Mouse (Mus musculus): ENCODE measurements around the gene Dnase2b.

Gene Dnase2b

GRCm38 (mm10) chr3:146583478-146583877 lies 31.9 kb downstream of the Dnase2b start:
- in situ Hi-C loops (cut with MboI; ENCODE audit: low pct_unique_long_range_greater_than_20kb in 1 of 2, low sequenced_read_pairs in 2 of 2, unreplicated experiment in 1 of 2) = no loop called here

- in situ Hi-C loops (cut with MboI; ENCODE audit: low pct_unique_long_range_greater_than_20kb in 1 of 2, low sequenced_read_pairs in 2 of 2, unreplicated experiment in 1 of 2) = no loop called here
Measured at GRCm38 (mm10) chr3:146580039-146580729, 35.2 kb downstream of the Dnase2b start.

GRCm38 (mm10) chr3:146577591-146577990 lies 37.8 kb downstream of the Dnase2b start:
- in situ Hi-C loops (cut with MboI; ENCODE audit: low pct_unique_long_range_greater_than_20kb in 1 of 2, low sequenced_read_pairs in 2 of 2, unreplicated experiment in 1 of 2) = no loop called here

DNA sequence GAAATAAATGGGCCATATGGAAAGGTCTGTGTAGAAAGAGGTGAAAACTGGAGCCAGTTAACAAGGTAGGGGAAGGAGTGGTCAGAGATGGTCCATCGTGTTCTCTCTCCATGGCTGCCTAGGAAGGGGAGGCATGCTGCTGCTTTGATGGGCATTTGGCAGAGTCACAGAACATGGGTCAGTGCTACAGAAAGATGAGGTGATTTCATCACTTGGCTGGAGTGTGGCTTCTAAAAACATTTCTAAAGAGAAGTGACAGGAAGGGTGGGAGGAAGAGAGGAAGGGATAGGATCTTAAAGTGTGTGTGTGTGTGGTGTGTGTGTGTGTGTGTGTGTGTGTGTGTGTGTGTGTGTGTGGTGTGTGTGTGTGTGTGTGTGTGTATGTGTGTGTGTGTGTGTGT lies 44.1 kb downstream of the Dnase2b start:
- in situ Hi-C loops (cut with MboI; ENCODE audit: low pct_unique_long_range_greater_than_20kb in 1 of 2, low sequenced_read_pairs in 2 of 2, unreplicated experiment in 1 of 2) = no loop called here

DNA sequence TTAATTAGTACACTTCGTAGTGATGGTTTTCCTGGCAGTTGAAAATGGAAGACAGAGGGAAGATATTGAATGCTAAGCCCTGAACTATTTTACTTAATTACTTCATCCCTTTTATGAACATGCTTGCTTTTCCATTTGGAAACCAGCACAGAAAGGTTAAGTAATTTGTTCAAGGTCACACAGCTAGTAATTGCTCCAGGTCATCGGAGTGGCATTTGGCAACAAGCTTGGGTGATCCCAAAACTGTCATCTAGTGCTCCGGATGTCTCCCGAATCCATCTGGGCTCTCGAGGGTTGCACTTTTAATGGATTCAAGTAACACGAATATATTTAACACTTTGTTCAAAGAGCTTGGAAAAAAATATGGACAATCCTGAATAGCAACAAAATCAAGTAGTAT lies 44.5 kb downstream of the Dnase2b start:
- in situ Hi-C loops (cut with MboI; ENCODE audit: low pct_unique_long_range_greater_than_20kb in 1 of 2, low sequenced_read_pairs in 2 of 2, unreplicated experiment in 1 of 2) = no loop called here

DNA sequence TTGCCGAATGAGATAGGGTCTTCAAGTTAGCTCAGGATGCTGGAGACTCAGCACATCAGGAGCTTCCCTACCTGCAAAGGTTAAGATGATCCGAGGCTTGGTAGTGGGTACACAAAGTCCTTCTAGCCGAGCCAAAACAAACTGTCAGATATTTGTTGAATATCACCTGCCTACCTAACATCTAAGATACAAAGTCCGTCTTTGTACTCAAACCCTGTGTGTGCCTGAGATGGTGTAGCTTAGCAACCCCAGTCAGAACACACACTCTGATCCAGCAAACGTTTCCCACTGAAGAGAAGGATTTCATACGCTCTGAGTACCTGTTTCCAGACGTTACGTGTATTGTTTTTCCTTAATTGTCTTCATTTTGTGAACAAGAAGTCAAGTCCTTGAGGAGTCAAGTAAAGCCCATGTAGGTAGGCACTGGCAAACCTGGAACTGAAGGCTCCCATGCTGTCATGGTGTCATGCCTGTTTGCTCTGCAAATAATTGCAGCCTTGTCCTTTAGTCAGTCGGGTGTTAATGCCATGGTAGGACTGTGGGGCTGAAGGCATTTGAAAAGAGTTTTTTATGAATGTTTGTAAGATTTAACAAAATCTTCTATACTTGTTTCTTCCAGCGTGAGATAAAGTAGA lies 45.1 kb downstream of the Dnase2b start, which contains the start of gene Uox:
Gene Uox (plus strand): TSS at position 279 of the 635 bp plus-strand sequence.
- in situ Hi-C loops (cut with MboI; ENCODE audit: low pct_unique_long_range_greater_than_20kb in 1 of 2, low sequenced_read_pairs in 2 of 2, unreplicated experiment in 1 of 2) = no loop called here

- in situ Hi-C loops (cut with MboI; ENCODE audit: low pct_unique_long_range_greater_than_20kb in 1 of 2, low sequenced_read_pairs in 2 of 2, unreplicated experiment in 1 of 2) = no loop called here
Measured at GRCm38 (mm10) chr3:146569594-146569993, 45.8 kb downstream of the Dnase2b start.

DNA sequence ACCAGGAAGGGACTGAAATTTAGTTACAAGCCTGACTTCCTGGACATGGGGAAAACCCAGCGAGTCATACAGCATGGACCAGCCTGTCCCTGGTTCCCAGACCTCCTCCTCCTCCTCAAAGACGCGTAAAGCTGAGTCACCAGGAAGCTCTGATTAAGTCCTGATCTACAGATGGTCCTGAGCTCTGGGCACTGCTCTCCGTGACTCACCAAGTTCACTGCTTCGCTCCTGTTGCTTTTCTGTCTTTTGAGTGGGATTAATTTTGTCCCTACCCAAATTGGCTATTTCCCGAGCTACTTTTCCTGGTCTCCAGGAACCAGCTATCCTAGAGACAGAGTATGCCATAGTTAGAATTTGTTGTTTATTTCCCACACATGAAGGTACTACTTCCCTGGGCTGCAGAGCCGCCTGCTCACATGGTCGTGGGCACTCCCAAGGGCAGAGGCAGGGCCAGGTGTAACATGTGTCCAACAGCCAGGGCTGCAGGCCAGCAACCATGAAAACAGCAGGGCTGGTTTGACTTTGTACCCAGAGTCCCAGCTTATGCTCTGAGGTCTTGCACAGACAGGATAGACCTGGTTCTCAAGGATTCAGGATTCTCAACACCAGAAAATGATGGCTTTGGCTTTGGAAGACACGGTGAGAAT lies 47.4 kb downstream of the Dnase2b start:
- in situ Hi-C loops (cut with MboI; ENCODE audit: low pct_unique_long_range_greater_than_20kb in 1 of 2, low sequenced_read_pairs in 2 of 2, unreplicated experiment in 1 of 2) = no loop called here

DNA sequence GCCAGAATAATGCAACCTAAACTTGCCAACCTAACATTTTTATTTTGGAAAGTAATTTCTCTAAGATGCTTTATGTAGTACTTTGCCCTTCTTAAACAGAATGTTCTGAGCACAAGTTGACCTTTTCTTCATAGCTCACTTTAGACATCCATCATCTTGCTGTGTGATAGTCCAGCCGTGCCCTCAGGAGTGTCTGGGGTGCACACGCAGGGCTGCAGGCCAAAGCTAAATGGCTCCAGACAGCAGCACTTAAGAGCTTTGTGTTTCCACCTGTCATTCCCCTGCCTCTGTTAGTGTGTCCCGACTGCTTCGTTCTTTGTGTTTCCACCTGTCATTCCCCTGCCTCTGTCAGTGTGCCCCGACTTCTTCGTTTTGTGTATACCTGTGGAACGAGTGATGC lies 48.0 kb downstream of the Dnase2b start:
- in situ Hi-C loops (cut with MboI; ENCODE audit: low pct_unique_long_range_greater_than_20kb in 1 of 2, low sequenced_read_pairs in 2 of 2, unreplicated experiment in 1 of 2) = no loop called here

DNA sequence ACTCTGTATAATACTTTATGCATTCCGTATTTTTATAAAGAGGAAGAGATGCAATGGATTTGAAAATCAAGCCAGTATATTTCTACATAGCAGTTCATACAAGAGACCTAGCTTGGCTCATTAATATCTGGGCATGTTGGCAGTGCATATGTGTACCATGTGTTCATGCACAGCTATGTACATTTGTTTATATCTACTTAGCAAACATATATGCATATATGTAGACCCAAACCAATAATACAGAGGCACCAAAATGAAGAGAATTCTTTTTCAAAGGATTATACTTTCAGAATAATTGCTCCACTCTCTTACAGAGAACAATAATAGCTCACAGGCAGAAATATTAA lies 50.4 kb downstream of the Dnase2b start:
- in situ Hi-C loops (cut with MboI; ENCODE audit: low pct_unique_long_range_greater_than_20kb in 1 of 2, low sequenced_read_pairs in 2 of 2, unreplicated experiment in 1 of 2) = no loop called here

GRCm38 (mm10) chr3:146564268-146565064 lies 50.9 kb downstream of the Dnase2b start:
- in situ Hi-C loops (cut with MboI; ENCODE audit: low pct_unique_long_range_greater_than_20kb in 1 of 2, low sequenced_read_pairs in 2 of 2, unreplicated experiment in 1 of 2) = no loop called here

DNA sequence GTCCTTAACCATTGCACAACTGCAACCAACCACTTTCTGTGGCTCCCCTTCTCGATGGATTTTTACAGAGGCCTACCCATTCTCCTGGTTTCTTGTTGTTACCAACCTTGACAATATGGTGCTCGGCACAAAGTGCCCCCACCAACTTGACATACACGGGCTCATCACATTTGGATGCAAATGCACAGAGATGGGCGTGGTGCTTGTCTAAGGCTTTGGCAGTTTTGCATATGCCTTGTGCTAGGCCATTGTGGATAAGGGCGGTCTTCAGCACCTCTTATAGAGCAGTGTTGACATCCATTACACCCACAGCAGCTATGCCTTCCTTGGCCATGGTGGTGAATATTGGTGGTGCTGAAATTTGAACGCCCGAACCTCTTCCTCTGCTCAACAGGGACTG lies 52.5 kb downstream of the Dnase2b start:
- in situ Hi-C loops (cut with MboI; ENCODE audit: low pct_unique_long_range_greater_than_20kb in 1 of 2, low sequenced_read_pairs in 2 of 2, unreplicated experiment in 1 of 2) = no loop called here

DNA sequence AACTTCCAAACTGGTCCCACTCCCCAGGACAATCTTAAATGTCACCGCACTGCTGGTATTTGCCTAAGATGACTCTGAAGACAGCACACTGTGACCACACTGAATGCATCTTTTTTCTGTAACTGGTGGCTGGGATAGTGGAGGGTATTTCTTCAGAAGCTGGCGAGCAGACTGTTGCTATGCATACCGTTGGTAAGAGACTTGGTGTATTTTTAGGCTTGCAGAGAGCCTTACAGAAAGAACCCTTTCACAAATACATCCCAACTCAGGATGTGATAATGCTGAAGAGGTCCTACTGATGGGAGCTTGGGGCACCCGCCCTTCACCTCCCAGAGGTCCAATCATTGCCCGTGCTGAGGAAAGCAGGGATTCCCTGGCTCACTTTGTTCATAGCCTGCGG lies 57.9 kb downstream of the Dnase2b start:
- in situ Hi-C loops (cut with MboI; ENCODE audit: low pct_unique_long_range_greater_than_20kb in 1 of 2, low sequenced_read_pairs in 2 of 2, unreplicated experiment in 1 of 2) = no loop called here

- in situ Hi-C loops (cut with MboI; ENCODE audit: low pct_unique_long_range_greater_than_20kb in 1 of 2, low sequenced_read_pairs in 2 of 2, unreplicated experiment in 1 of 2) = no loop called here
Measured at GRCm38 (mm10) chr3:146556567-146556966, 58.8 kb downstream of the Dnase2b start.

GRCm38 (mm10) chr3:146554816-146555215 lies 60.6 kb downstream of the Dnase2b start:
- in situ Hi-C loops (cut with MboI; ENCODE audit: low pct_unique_long_range_greater_than_20kb in 1 of 2, low sequenced_read_pairs in 2 of 2, unreplicated experiment in 1 of 2) = no loop called here

DNA sequence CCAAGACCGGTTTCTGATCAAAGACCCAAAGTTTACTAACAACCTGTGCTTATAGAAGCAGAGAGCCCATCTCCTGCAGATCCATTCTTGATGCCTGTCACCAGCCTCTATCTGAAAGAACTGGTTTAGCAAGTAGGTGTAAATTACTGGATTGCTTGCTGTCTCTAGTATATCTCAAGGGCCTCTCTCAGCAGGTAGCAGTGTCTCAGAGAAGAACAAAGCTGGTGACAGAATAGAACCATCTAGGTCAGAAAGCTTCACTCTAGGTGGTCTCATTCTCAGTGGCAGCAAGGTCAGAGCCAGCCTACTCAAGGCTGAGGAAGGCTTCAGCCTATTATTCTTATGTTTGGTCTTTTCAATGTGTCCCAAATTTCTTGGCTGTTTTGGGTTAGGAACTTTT lies 71.8 kb downstream of the Dnase2b start:
- in situ Hi-C loops (cut with MboI; ENCODE audit: low pct_unique_long_range_greater_than_20kb in 1 of 2, low sequenced_read_pairs in 2 of 2, unreplicated experiment in 1 of 2) = no loop called here

DNA sequence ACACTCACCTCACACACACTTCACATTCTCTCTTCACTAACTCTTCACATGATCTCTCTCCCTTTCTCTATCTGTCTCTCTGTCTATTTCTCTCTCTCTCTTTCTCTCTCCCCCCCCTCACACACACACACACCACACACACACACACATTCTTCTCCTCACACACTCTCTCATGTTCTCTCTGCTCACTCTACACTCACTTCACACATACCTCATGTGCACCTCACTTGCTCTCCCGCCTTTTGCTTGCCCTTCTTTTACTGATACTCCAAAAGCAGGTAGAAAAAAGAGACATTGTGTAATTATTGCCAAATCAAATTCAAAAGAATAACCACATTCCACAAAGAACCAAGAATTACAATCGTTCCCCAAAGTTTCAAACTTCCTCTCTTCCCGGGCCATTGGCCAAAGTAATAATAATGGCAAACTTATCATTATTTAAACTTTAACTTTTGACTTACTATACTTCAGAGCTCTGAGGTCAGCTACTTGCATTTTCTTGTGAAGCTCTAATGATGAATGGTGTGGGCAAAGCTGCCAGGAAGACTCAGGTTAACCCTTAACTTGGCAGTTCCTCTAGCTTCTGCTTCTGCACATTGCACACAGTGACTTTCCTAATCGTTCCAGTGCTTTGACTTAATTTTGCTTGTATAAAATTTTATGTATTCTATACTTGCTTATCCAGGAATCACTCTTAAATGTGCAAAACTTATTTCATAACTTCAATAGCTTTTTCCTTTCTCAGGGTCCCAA lies 74.7 kb downstream of the Dnase2b start:
- in situ Hi-C loops (cut with MboI; ENCODE audit: low pct_unique_long_range_greater_than_20kb in 1 of 2, low sequenced_read_pairs in 2 of 2, unreplicated experiment in 1 of 2) = no loop called here

DNA sequence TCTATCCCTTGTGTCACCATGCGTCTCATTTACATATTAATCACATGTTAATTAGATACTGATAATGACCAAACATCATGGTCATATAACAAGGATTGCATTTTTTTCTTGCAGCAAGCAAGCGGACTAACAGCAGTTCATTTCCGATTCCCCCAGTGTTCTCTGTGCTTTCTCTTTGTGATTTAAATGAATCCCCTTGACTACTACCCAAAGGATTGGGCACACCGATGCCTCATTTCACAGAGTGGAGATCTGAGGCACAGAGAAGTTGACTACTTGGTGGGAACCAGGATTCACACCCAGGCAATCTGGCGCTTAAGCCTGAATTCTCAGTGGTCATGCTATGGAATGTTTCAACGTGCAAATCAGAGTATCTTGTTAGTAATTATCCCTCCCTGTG lies 80.4 kb downstream of the Dnase2b start:
- in situ Hi-C loops (cut with MboI; ENCODE audit: low pct_unique_long_range_greater_than_20kb in 1 of 2, low sequenced_read_pairs in 2 of 2, unreplicated experiment in 1 of 2) = no loop called here
